Mouse (Mus musculus) layer of hippocampus, adult 11-12 months (tissue): Measurements from ENCODE around the gene Sorcs3.

Experiments
- DNase-seq: peaks from one replicate; pipeline ENCODE4 v3.0.0; 2022; ENCODE audit warnings: low spot score

Sorcs3 gene

DNA sequence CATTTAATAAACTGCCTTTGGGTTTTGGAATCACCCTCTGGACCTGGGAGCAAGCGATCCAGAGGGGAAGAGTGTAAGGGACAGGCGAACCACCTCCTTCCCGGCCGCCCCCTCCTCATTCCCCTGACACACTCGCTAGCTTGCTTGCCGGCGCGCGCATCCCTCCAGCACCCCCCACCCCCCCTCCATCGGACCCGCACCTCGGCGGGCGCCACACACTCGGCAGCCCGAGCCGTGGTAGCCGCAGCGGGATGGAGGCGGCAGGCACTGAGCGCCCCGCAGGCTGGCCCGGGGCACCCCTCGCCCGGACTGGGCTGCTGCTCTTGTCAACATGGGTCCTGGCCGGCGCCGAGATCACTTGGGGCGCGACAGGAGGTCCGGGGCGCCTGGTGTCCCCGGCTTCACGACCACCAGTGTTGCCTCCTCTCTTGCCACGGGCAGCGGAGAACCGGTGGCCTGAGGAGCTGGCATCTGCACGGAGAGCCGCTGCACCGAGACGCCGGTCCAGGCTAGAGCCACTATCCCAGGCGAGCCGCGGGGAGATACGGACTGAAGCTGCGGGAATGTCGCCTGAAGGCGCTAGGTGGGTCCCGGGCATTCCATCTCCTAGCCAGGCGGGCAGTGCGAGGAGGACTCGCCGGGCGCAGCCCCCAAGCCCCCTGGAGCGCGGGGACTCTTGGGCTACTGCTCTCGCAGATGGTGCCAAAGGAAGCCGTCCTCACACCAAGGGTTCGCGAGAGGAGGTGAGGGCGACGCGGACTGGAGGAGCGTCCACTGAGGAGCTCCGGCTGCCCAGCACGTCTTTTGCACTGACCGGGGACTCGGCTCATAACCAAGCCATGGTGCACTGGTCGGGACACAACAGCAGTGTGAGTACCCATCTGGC lies at the start of gene Sorcs3:
TSS of gene Sorcs3 (plus strand) at position 97 of the 886 bp plus-strand sequence.
- DNase-seq = no peak

DNA sequence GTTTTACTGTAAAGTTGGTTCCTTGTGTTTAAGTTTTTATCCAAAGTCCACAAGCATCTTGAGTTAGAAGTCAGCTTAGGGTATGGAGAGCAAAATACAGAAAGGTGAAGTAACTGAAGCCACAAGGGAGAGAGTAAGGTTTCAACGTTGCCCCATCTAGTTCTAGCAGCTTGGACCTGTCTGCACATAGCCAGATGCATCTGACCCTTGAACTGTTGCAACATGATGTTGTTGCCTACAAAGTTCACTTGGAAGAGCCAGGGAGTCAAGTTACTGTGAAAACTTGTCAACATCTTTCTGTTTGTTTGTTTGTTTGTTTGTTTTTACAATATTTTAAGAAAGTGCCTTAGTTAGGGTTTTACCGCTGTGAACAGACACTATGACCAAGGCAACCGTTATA lies 40.5 kb upstream of the Sorcs3 start:
- DNase-seq = no peak

DNA sequence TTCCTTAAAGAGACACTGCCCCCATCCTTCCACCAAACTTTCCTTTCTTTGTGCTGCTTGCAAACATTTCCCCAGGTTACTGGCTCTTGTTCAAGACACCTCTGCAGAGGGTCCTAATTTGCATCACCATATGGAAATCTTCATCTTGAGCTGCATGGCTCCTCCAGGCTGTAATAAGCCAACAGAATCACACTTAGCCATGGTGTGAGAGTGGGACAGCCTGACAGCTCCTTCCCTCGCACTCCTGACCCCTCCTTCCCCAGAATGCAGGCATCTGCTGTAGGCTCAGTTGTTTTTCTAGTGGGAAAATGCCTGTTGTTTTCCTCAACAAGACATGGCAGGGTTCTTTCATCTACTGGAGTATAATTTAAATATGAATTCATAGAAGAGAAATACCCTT lies 38.7 kb upstream of the Sorcs3 start:
- DNase-seq = no peak

DNA sequence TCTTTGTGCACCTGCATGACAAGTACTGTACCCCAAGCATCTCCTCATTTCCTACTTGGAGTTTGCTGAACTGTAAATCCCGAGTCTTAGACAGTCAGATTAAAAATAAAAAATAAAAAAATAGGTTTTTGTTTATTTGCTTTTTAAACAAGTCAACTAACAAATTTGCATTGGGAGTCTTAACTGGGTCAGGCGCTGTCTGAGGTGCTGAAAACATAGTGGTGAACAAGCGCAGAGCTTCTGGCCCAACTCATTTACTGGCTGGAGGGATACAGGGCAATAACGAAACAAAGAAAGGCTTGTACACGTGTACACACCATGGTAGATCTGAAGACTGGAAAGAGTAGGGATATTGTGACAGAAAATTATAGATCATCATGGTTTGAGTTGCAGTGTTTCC lies 37.5 kb upstream of the Sorcs3 start:
- no peak for DNase-seq

DNA sequence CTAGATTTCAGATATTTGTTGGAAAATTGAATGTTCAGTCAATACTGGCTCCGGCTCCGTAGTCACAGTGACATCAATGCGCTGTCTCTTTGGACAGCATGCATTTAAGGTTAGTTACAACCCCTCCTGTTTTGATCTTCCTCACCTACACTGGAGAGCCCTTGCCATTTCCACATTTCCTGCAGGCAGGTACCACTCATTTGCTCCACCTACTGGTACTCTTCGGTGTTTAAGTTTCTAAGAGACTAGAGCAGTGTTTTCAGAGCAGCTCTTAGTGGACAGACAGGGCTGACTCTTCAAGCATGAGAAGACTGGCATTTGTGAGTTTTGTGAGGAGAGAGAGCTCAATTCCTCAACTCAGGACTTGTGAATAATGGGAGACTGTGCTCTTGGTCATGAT lies 31.1 kb upstream of the Sorcs3 start:
- no peak for DNase-seq

DNA sequence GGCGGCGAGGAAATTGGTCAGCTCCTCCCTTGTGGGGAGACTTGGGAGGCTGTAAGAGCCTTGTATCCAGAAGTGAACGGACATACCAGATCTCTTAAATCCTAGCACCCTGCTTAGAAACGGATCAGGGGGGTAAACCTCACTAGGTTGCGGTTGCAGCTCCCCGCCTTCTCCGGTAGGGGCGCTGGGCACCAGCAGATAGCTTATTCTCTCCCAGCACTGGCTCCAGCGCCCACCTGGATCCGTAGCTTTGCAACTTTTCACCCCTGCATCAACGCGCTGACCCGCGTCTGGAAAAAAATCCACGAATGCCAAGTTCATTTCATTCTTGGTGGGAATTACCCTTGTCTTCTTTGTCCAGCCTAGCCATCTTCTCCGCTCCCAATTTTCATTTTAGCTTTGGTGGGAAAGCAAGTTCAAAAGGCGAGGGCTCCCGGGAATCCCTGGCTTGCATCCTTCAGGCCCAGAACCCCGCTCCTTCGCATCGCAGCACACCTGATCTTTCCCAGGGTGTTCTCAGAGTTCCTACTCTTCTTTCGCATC lies 1.8 kb upstream of the Sorcs3 start:
- peak; percentile 82 for DNase-seq

DNA sequence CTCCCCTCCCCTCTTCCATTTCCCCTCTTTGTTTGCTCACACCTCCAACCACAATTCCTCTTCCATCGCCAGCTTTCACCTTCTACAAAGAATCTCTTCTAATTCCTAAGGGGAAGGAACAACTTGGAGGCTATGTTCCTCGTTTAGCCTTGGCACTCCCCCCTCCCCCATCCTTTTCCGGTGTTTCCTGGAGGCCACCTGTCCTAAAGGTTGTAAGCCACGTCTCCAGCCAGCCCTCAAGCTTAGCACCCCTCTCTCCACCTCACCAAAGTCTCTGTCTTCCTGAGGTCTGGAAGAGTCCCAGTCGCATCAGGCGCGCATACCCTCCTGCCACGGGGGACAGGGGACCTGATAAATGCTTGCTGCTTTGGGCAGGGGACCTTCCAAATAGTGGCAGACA lies 1.3 kb upstream of the Sorcs3 start:
- DNase-seq = peak; percentile 13

DNA sequence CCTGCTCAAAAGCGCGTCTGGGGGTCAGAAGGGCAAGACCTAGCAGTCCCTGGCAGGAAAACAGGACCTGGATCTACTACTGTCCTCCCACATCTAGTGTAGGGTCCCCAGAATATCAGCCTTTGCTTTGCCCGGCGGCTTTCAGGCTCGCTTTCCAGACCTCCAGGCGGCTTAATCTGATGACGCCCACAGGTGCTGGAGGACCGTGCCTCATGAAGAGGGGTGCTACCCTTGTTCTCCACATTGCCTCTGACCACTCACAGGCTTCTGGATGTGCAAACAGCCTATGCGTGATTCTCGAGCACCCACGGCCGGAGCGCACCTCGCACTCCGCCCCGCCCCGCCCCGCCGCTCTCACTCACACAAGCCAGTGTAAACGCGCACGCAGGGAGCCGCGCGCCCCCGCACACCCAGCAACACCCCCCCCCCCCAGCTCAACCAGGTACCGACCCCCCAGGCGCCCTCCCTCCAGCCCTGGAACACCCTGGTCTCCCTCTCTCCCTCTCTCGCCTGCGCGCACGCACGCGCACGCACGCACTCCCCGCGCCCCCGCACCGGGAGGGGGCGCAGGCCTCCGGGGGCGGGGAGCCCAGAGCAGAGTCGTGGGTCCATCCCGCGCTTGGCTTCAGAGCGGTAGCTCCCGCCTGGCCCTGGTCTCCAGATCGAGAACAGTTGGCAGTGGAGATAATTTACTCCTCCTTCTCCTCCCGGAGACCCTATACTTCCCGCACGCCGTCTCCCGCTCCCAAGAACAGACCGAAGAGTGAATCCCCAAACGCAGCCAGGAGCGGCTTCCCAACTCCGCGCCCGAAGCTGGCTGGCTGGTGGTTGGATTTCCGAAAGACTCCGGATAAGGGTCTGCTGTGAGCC lies 698 bp upstream of the Sorcs3 start:
- peak; percentile 21 for DNase-seq

DNA sequence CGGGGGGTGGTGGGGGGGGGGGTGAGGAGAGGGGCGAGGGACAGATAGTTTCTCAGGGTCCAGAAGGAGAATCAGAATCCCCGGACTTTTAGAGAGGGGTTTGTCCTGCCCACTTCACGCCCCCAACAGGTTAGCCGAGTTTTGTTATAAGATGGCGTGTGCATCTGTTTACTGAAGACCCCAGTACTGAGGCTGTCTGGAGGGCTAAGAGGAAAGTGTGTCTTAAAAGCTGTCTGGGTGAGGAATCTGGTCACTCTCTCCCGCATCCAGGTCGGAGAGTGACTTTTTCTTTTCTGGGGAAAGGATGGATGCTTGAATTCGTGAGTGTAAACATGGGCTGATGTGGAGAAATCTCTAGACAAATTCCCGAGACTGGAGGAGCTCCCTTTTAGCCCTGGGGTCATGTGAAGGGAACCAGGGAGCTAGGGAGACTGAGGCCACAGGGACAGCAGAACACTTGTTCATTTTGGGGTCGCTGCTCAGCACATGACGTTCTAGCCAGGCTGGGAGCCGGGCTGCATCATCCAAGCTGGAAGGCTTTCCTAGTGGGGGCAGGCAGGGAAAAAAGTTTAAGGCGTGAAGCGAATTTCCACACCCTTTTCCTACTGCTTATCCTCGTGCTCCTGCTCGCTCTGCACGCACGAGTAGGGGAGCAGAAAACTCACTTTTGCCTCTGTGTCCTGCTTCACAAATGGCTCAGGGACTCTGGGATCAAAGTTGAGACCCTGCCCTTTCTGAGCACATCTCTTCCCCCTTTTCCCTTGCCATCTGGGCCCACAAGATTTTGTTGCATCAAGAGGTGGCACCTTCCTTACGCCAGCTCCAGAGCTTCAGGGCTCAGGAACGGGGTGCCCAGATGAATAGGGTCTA lies 1.3 kb downstream of the Sorcs3 start:
- DNase-seq = no peak

DNA sequence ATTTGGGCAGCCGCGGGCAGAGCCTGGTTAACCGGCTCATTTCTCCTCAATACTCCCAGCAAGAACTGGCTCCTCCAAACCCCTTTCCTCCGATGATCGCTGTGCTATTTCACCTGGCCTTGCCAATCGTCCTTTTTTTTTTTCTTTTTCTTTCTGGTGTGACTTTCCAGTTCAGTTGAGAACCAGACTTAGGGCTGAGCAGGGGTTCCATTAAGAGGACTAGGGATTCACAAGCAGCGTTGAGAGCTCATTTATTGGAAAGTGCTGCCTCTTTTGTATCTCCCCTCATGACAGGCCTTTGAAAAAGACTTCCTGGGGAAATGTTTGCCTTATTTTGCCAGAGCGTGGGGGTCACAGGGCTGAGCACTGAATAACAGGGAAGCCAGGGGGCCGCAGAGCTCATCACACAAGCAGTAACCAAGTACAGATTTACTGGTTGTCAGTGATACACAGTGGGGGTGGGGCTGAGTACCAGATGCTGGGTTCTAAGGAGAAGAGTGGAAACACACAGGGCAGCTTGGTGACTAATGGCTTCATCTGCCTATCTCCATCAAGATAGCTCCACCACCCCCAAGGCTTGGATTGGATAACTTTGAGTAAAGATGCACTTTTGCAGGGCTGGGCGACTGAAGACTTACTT lies 2.0 kb downstream of the Sorcs3 start:
- peak; percentile 45 for DNase-seq

DNA sequence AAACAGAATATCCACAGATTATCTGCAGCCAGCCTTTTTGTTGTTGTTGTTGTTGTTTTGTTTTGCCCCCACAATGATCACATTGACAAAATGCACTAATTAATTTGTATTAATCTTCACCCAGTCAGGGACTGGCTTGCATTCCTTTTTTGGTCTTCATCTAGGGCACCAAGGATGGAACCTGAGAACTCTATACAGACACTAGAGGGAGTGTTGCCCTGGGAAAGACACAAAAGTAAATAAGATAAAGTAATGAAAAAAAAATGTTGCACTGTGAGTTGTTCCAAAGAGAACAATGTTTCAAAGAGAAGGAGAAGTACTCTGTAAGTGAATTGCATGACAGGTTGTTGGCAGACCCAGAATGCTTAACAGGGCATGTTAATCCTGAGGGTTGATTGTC lies 9.6 kb downstream of the Sorcs3 start:
- DNase-seq = no peak

DNA sequence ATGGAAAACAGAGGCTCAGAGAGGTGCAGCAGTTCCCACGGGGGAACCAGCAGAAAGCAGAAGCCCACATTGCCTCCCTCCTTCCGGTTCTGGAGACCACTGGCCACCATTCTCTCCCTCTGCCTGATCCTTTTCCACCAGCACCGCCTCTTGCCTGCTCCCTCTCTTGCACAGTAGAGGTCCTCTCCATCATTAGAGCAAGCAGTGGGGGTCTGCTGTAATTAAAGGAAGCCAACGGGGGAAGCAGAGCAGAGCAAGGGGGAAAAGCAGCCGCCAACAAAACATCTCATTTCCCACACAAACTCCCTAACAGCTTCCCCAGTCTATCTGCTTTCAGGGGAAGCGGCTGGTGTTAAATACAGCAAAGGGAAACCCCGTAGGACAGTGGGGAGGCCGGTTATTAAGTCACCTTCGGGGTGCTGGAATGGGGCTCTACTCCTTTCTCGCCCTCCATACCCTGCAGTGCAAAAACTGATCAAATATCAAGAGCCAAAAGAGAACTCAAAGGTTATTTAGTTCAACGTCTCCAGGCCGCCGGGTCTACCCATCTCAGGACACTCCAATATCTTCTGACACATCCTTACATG lies 32.1 kb downstream of the Sorcs3 start:
- DNase-seq = no peak

DNA sequence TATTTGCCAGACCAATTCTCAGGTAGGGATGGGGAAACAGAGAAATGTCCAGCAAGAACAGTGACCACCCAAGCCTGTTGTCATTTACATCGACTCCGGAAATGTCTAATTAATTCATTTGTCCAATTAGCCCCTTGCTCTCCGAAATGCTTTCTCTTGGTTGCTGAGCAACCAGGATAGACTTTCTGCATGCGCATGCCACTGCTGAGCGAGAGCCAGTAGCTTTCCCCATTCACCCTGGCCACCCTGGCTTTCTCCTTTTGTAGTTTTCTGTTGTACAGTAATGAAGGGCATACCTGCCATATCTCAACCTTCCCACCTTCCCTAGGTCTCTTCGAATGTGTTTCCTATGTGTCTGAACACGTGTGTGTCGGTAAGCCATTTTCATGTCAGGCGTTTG lies 32.6 kb downstream of the Sorcs3 start:
- no peak for DNase-seq

DNA sequence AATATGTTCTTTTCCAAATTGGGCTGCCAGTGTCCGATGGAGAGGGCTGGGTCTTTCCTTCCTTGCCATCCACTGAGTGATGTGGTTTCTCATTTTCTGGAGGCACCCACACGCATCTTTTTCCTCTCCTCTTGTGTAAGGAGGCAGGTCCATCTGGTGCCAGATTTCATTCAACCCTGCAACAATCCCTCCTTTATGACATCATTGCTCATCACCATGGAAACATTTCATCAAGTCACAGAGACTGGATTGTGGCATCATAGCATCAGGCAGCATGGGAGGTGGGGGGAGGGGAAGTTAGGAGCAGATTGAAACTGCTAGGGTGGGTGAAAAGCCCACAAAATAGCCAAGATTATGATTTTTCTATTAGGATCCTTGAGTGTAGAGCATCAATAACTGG lies 35.1 kb downstream of the Sorcs3 start:
- DNase-seq = peak; percentile 54

DNA sequence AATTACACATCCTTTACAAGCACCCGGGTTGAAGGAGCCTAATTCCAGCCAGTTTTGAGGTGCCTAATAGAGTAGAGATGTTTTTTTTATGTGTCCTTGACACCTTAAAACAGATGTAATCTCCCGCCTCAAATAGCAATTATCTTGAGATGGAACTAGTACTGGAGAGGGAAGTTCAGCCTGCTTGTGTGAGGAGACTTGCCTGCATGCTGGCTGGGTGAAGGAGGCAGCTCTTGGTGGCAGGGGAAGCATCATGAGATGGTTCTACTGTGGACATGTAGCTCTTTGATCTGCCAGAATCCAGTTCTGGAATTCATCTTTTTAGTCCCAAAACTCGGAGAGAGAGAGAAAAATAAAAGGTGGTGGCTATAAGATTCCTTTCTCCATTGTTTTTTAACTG lies 38.2 kb downstream of the Sorcs3 start:
- DNase-seq = no peak

DNA sequence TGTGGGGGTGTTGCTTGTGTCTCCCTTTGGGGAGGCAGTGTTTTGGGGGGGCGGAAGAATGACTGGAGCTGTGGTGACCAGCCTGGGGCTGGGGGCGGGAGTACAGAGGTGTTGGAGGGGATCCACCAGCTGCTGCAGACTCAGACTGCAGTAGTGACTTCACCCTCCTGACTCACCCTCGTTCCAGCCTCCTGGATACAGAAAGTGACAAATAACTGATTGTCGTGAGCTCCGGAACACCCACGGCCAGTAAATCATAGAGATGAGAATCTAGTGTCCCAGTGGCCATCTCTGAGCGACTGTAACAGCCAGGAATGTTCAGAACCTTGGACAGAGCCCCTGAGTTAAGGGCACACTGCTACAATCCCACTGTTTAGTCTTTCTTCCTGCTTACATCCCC lies 53.4 kb downstream of the Sorcs3 start:
- no peak for DNase-seq

DNA sequence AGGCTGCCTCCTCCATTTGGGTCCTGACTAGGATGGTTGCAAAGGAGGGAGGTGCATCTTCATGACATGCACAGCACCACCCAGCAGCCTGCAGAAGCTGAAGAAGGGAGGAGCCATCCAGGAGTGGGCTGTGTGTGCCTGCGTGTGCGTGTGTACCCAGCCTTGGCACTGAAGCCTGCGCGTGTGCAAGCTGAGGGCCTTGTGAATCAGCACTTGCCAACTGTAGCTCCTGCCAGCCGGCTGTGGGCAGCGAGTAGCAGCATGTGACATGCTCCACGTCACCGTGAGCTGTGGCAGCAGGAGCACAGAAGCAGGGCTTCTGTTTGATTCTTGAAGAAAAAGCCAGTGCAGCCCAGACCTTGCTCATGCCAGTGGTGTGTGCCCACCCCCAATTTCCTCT lies 54.8 kb downstream of the Sorcs3 start:
- peak; percentile 85 for DNase-seq

DNA sequence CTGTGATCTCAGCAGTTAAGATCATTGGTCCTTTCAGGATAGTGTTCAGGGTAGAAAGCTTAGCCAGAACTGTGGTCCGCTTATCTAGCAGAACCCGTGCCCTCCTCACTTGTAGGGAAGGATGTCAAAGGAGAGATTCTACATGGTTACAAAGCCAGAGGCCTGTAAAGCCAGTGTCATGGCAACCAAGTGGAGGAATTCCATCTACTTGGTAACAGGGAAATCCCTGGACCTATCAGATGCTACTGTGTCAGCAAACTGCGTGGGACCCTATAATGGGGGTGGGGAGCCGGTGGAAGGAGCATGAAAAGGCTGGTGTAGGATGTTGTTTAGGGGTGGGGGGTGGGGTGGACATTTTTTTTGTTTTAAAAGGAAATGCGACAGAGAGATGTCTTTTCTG lies 57.9 kb downstream of the Sorcs3 start:
- DNase-seq = no peak

DNA sequence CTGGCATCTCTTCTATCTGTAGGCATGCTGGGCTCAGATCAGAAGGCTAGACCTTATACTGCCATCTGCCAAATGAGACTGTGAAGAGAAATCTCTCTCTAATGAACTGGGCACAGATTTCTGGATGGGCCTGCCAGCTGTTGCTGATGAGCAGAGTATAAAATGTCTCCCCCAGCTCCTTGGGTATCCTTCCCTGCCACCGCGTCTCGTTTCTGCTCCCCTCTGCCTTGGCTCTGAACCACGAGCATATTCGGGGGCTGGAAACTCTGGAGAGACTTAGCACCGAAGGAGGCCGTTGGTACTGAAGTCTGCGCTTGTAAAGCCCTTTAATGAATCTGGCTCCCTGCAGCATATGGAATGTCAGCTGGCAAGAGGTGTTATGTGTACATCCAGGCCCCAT lies 74.4 kb downstream of the Sorcs3 start:
- no peak for DNase-seq

DNA sequence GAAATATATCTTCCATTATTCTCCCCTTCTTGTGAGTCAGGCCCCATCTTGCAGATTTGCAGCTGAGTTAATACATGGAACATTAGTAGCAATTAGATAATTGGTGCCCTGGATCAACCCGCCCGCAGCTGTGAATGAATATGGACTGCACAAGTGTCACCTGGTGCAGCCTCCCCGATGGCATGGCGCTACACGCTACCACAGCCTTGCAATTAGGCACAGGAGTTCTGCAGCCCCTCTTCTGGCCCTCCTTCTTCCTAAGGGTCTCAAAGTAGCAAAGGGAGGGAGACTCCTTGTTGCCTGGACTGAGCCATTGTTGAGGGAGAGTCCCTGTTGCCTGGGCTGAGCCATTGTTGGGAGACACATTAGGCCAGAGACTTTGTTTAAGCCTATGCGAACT lies 76.4 kb downstream of the Sorcs3 start:
- no peak for DNase-seq

DNA sequence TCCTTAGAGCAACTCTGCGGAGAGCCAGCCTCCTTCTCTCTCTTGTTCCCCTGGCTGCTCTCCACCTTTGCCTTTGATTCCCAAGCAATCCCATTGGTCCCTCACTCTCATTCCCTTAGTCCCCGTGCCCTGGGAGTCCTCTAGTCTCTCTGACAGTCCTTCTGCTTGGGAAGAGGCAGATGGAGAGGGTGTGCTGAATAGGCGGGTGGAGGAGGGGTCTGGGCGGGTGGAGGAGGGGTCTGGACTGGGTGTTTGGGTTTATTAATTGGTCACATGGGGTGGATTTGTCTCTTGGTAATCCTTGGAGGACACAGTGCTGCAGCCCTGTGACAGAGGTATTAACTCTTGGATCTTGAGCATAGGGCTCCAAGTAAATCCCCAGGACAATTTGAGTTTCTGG lies 77.4 kb downstream of the Sorcs3 start:
- DNase-seq = no peak
